Comparison of ENCODE assay signal across 24 mouse cellular contexts in the genomic region with DNA sequence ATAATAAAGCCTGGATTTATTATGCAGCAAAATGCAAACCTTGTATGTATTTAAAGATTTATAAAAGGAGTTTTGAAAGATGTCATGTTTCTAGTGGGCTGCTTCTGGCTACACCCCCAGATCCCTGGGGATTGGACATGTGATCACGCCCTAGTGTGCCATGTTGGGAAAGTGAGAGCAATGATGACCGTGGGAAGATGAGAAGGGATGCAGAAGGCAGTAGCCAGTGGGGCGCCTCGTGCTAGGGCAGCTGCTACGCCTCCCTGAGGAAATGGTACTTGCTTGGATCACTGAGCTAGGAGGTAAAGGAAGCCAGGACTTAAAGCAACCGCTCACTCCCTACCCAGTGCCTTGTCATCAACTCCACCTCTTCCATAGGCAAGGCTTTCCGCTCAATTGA. TPM values are rescaled to one million over a fixed set of nuclear protein-coding genes. Genes with fewer than 3 reads are reported as not detected.
DNase-seq lines count a peak whose midpoint lies in the region.
"Had no signal": no experiment of that assay in that cellular context is flagged by ENCODE, and none has a peak within 500 bp of the region (broad histone marks: within the 10 kb centered on the region; RNA-seq: fewer than 3 reads in every experiment).

No protein-coding gene starts in this region.

- peak; percentile 68 for DNase-seq in layer of hippocampus, adult 9-11 months
- no peak for DNase-seq in layer of hippocampus, postnatal 36 days
- DNase-seq in brain, adult 2 months (ENCODE audit: low read depth, low spot score) = peak; percentile 88
- DNase-seq in left cerebral cortex, adult 18-20 months (ENCODE audit: low spot score in 2 of 2) = peak; percentile 72 to 83
- peak; percentile 39 for DNase-seq in retina, embryonic 14.5 days (ENCODE audit: low spot score)
- DNase-seq in cerebellum, postnatal 36 days = no peak
- DNase-seq in urinary bladder, adult 2 months (ENCODE audit: low spot score) = no peak
- no peak for DNase-seq in cerebellum, postnatal 14 days
- DNase-seq: adrenal gland, adult 8-10 months; cerebellum, adult 18-20 months; cerebellum, postnatal 25 days; heart, postnatal 4 days; kidney, adult 2 months; liver, embryonic 13.5 days; lung, adult 2 months; lung, postnatal 14 days; spleen, adult 18-20 months; thymus, postnatal 25 days had no signal

RNA-seq across cellular contexts. Expression of a gene that starts 5.4 kb away (rescaled TPM):
- total RNA-seq in layer of hippocampus, postnatal 36 days (2021) = 100 to 1,000 TPM; 252 to 262 TPM
- total RNA-seq in left cerebral cortex, adult 18-20 months (2021) = 100 to 1,000 TPM; 179 to 201 TPM
- polyA plus RNA-seq in urinary bladder, adult 2 months (2012; rRNA removed) = 0.55 and 0.75 TPM in 2 replicates
- total RNA-seq: gastrocnemius, adult 18-20 months had no signal

RNA-seq across cellular contexts. Expression of a gene that starts 12.7 kb away (rescaled TPM):
- total RNA-seq in layer of hippocampus, postnatal 36 days (2021) = 10 to 100 TPM; 11.6 to 13.0 TPM
- 10 to 100 TPM; 21.4 to 22.9 TPM for total RNA-seq in left cerebral cortex, adult 18-20 months (2021)
- 0.19 and 0.34 TPM in 2 replicates for polyA plus RNA-seq in urinary bladder, adult 2 months (2012; rRNA removed)
- total RNA-seq: gastrocnemius, adult 18-20 months; gastrocnemius, postnatal 4 days; megakaryocyte progenitor cell, adult 5-6 weeks had no signal
- polyA plus RNA-seq: activated CD4-positive, CD25-positive, alpha-beta regulatory T cell, adult 4 months; G1E; heart, embryonic 16.5 days; liver, embryonic 13.5 days had no signal

RNA-seq across cellular contexts. Expression of a gene that starts 39.8 kb away (rescaled TPM):
- 10 to 100 TPM; 15.1 to 18.3 TPM for total RNA-seq in layer of hippocampus, postnatal 36 days (2021)
- total RNA-seq in left cerebral cortex, adult 18-20 months (2021) = 10 to 100 TPM; 17.8 to 20.5 TPM
- polyA plus RNA-seq in urinary bladder, adult 2 months (2012; rRNA removed) = 12.0 and 13.7 TPM in 2 replicates

RNA-seq across cellular contexts. Expression of a gene that starts 50.0 kb away (rescaled TPM):
- 10 to 100 TPM; 73.1 to 85.1 TPM for total RNA-seq in layer of hippocampus, postnatal 36 days (2021)
- 100 to 1,000 TPM; 192 to 195 TPM for total RNA-seq in left cerebral cortex, adult 18-20 months (2021)
- polyA plus RNA-seq in urinary bladder, adult 2 months (2012; rRNA removed) = 30.0 and 38.1 TPM in 2 replicates
- total RNA-seq: megakaryocyte progenitor cell, adult 5-6 weeks had no signal

Comparison
In these comparisons a context has a peak if more than half of its experiments do, and no peak if none do; other contexts are left out.
1. DNase-seq: peak in layer of hippocampus, adult 9-11 months (single experiment), brain, adult 2 months (single experiment), left cerebral cortex, adult 18-20 months (2 of 2) and retina, embryonic 14.5 days (single experiment); none in layer of hippocampus, postnatal 36 days (0 of 2), cerebellum, postnatal 36 days (0 of 2), urinary bladder, adult 2 months (single experiment) and cerebellum, postnatal 14 days (0 of 2).